Mouse (Mus musculus): ENCODE data around the gene Ehd2. TPM values are rescaled to one million over a fixed set of nuclear protein-coding genes. Genes with fewer than 3 reads are reported as not detected.
"Not testable (repeated sequence)": the region's sequence is repeated elsewhere in the genome, so short reads cannot be mapped to it uniquely, and the experiment has no call there.

Gene Ehd2
- total RNA-seq, 2 experiments from 2014 or later = 6.7 to 7.3 TPM

DNA sequence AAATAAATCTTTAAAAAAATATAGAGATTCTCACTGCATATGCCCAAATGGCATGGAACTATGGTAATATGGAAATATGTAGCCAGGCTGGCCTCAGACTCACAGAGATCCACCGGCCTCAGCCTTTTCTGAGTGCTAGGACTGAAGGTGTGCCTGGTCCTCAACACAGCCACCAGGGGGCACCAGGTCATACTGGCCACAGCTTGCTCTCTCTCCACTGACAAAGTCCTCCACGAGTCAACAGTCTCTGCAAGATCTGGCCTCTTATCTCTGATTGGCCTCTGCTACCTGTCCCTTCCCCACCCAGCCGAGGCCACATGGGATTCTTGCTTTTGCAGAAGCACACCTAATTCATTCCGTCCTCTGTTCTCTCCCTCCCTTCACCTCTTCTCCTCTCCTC lies 37.5 kb downstream of the Ehd2 start:
- peak; percentile 80 for TF ChIP-seq CTCF (conservative IDR thresholded peaks at IDR 0.05)
- Histone ChIP-seq H3K4me3 (no peak overlapping the region), H3K27ac (no peak overlapping the region)
- peak in 1 of 2 experiments; percentile 49 for DNase-seq (ENCODE audit: low spot score in 2 of 2)

DNA sequence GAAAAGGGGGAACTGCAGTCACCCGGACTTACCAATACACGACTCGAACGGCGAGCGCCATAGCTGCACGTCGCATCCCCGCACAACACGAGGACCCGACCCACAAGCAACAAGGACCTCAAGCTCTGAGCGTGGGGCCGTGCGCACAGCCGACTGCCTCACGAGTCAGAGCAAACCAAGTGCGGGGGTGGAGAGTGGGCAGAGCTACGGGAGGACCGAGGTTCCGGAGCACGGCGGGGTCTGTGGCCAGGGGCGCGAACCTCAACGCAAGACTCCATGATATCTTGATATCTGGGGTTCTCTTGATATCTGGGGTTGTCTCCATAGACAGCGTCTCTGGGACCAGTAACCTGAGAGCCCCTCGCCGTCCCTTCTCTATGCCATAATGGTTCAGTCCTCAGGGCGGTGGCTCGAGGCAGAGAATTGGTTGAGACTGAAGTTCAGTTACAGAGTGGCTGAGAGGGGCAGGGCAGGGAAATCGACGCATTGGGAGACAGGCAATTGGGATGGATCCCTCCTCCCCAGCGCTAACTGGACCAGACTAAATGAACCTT lies 45.1 kb downstream of the Ehd2 start, which contains the start of gene Selenow:
Gene Selenow, minus strand, starts transcription at position 183 of the 554 bp plus-strand sequence.
- peak; percentile 92 to 93 for DNase-seq (ENCODE audit: low spot score in 2 of 2)
- peak within 1 kb of the TSS; percentile 100 for H3K27ac ChIP-seq
- H3K4me3 ChIP-seq = peak within 1 kb of the TSS; percentile 95
- TF ChIP-seq CTCF (conservative IDR thresholded peaks at IDR 0.05) = no peak

DNA sequence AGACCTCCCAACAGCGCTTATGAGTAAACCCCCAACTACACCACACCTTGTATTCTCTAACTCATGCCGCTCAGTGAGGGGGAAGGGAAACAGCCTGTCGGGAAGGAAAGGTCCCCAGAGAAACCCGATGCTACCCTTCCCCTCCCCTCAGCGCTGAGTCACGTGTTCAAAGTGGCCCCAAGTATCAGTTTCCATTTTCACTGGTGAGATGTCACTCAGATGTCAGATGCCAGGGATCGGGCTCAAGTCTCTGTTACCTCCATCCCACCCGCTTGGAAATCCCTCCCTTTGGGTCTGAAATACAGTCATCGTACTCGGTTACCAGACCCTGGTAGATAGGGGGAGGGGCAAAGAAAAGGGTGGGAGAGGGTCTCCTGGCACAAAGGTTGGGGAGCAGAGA lies 45.6 kb downstream of the Ehd2 start:
- peak overlapping the region; percentile 95 for H3K4me3 ChIP-seq
- no peak for TF ChIP-seq CTCF (conservative IDR thresholded peaks at IDR 0.05)
- H3K27ac ChIP-seq = peak overlapping the region; percentile 100
- DNase-seq (ENCODE audit: low spot score in 2 of 2) = peak; percentile 23 to 39

DNA sequence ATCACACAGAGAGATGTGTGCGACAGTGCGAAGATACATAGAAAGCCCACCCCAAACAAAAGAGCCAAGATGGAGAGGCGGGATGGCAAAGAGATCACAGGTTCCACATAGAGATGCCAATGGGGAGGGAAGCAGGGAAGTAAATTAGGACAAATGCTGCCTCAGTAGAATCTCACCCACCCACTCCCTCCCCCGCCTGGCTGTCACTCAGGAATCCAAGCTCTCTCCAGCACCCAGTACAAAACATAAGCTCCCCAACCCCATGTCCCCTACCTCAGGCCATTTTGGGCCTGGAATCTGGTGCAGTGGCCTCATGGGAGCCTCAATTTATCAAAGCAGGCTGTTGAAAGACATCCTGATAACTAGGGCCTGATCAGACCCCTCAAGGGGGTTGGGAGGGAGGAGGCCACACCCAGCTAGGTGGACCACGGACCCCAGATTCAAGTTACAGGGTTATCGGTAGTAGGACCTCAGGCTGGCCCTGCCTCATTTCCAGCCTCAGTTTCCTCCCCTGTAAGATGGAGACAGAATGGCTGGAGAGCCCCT lies 46.6 kb downstream of the Ehd2 start:
- Histone ChIP-seq H3K4me3 (peak overlapping the region; percentile 95), H3K27ac (peak overlapping the region; percentile 100)
- peak; percentile 45 to 58 for DNase-seq (ENCODE audit: low spot score in 2 of 2)
- TF ChIP-seq CTCF (conservative IDR thresholded peaks at IDR 0.05) = no peak

DNA sequence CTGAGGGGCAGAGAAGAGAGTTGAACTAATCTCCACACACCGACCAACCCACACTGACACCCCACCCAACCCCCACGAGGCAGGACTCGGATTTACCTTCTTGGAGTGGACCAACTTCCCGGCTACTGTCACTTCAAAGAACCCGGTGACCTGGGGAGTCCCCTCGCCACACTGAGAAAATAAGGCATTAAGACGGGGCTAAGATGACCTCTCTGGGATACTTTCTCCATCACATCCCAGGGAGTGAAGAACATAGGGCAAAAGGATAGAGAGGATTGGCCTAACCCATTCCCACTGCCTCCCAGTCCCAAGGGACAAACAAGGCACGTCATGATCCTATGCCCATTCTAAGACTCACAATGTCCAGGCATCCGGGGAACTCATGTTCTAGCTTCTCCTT lies 47.4 kb downstream of the Ehd2 start:
- Histone ChIP-seq H3K27ac (peak overlapping the region; percentile 100), H3K4me3 (peak overlapping the region; percentile 95)
- no peak for TF ChIP-seq CTCF (conservative IDR thresholded peaks at IDR 0.05)
- DNase-seq (ENCODE audit: low spot score in 2 of 2) = no peak

DNA sequence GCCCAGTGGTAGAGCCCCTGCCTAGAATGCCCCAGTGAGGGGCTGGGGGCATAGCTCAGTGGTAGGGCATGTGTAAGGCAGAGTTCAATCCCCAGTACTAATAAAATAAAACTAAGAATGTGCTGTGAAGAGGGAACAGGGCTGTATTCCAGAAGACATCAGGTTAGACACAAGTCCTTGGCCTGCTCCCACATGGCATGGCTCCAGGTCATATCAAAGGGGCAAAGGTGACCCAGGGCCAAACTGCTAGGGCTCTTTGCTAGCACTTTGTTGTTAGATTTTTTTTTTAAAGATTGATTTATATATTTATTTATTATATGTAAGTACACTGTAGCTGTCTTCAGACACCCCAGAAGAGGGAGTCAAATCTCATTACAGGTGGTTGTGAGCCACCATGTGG lies 49.0 kb downstream of the Ehd2 start:
- H3K27ac ChIP-seq = no peak overlapping the region
- no peak for DNase-seq (ENCODE audit: low spot score in 2 of 2)
- H3K4me3 ChIP-seq = no peak overlapping the region
- no peak for TF ChIP-seq CTCF (conservative IDR thresholded peaks at IDR 0.05)

DNA sequence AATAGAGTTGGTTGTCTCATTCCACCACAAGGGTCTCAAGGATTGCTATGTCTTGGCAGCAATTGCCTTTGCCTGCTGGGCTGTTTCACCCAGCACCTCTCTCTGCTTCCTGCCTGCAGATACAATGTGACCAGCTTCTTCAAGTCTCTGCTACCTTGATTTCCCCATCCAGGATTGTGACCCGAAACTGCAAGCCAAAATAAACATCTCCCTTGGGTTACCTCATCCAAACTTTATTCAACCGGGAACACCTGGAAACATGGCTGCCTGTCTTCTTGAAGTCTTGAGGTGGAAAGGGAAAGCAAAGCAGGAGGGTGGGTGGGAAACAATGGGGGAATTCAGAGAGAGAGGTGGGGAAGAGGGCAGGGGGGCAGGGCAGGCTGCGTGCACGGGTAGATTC lies 50.4 kb downstream of the Ehd2 start:
- TF ChIP-seq CTCF (conservative IDR thresholded peaks at IDR 0.05) = no peak

DNA sequence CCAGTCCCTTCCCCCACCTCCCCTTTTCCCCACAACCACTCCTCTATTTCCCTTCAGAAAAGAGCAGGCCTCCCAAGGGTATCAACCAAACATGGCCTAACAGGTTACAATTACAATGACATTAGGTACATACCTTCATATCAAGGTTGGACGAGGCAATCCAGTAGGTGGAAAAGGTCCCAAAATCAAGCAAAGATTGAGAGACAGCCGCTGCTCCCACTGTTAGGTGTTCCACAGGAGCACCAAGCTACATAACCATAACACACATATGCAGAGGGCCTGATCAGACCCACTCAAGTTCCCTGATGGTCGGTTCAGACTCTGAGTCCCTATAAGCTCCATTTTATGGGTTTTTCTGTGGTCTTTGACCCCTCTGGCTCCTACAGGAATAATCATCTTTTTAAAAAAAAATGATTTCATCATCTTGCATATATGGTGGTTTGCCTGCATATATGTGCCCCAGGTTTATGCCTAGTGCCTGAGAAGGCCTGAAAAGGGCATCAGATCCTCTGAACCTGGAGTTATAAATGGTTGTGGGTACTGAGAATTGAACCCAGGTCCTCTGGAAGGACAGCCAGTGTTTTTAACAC lies 51.1 kb downstream of the Ehd2 start:
- TF ChIP-seq CTCF (conservative IDR thresholded peaks at IDR 0.05) = no peak
- no peak overlapping the region for H3K27ac ChIP-seq
- no peak overlapping the region for H3K4me3 ChIP-seq
- no peak for DNase-seq (ENCODE audit: low spot score in 2 of 2)

More for the DNA sequence above, 50.4 kb downstream of the Ehd2 start:
- Histone ChIP-seq H3K27ac (no peak overlapping the region), H3K4me3 (no peak overlapping the region)
- DNase-seq (ENCODE audit: low spot score in 2 of 2) = no peak

DNA sequence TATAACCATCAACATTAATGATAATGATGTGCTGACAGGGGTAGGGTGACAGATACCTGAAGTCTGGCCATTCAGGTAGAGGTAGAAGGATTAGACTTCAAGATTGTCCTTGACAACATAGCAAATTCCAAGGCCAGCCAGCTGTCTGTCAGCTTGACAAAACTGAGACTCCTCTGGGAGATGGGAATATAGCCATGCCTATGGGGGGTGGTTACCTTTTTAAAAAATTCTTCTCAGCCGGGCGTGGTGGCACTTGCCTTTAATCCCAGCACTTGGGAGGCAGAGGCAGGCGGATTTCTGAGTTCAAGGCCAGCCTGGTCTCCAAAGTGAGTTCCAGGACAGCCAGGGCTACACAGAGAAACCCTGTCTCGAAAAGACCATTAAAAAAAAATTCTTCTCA lies 51.7 kb downstream of the Ehd2 start:
- H3K27ac ChIP-seq; DNase-seq (ENCODE audit: low spot score in 2 of 2); H3K4me3 ChIP-seq: not testable (repeated sequence)

DNA sequence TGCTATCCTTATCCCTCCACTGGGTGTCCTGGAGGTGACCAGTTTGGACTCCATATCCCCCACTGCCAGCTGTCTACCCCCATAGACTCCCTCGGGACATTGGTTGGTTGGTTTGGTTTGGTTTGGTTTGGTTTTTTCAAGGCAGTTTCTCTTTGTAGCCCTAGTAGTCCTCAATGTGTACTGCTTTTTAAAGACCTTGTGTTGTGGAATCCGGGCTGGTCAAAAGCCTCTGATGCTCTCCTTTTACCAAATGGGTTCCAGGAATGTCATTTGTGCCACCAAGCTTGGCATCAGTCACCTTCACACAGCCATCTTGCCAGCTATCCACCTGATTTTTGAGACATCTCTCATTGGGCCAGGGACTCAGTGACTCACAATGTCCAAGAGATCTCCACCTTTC lies 52.6 kb downstream of the Ehd2 start:
- TF ChIP-seq CTCF (conservative IDR thresholded peaks at IDR 0.05) = no peak
- Histone ChIP-seq H3K27ac (no peak overlapping the region), H3K4me3 (no peak overlapping the region)
- DNase-seq (ENCODE audit: low spot score in 2 of 2) = no peak

DNA sequence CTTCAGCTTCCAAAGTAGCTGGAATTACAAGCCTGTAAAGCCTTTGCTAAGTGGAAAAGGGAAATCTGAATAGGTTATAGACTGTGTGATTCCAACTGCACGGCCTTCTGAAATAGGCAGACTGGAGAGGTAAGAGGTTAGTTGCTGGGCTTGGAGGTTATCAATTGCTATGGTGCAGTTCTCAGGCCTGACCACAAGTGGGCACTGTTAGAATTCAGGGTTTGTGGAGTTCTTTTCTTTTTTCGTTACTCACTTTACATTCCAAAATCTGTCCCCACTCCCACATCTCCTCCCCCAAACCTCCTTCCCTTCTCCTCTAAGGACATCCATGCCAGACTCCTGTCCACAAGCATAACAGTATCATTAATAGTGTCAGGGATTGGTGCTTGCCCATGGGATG lies 53.1 kb downstream of the Ehd2 start:
- peak; percentile 90 for TF ChIP-seq CTCF (conservative IDR thresholded peaks at IDR 0.05)
- no peak overlapping the region for H3K27ac ChIP-seq
- DNase-seq (ENCODE audit: low spot score in 2 of 2) = peak in 1 of 2 experiments; percentile 63
- no peak overlapping the region for H3K4me3 ChIP-seq

DNA sequence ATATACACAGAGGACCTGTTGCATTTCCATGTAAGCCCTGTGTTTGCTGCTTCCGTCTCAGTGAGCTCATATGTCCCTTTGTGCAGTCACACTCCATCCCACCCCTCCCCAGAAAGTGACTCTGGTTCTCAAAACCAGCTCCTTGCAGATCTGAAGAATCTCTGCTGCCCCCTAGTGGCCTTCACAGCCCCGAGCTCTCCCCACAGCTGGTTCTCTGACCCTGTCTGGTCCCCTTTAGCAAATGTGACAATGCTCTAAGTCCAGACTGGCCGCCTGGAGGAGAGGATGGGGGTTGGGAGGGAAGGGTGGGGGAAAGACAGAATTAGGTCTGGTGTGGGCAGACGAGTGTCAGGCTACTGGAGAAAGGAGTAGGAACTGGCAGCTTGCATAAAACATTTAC lies 55.2 kb downstream of the Ehd2 start:
- TF ChIP-seq CTCF (conservative IDR thresholded peaks at IDR 0.05) = peak; percentile 85

DNA sequence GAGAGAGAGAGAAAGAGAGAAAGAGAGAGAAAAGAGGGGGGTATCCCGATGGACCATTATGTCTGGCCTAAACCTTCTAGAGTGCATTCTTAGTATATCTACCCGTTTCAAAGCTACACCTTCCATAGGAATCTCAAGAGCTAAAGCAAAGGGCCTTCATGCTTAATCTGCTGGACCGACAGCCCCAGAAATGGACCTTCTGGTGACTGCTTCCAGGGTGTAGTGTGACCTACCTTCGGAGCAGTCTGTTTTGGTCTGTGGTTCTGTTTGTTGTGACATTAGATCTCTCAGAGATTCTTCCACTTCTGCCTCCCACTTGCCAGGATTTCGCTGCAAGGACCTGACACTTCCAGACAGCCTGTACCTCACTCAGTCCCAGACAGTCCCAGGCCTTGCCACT lies 56.8 kb downstream of the Ehd2 start:
- TF ChIP-seq CTCF (conservative IDR thresholded peaks at IDR 0.05) = no peak
- Histone ChIP-seq H3K4me3 (no peak overlapping the region), H3K27ac (no peak overlapping the region)
- no peak for DNase-seq (ENCODE audit: low spot score in 2 of 2)

More for the DNA sequence above, 55.2 kb downstream of the Ehd2 start:
- DNase-seq (ENCODE audit: low spot score in 2 of 2) = peak; percentile 67 to 80
- no peak overlapping the region for H3K27ac ChIP-seq
- no peak overlapping the region for H3K4me3 ChIP-seq

Measured in layer of hippocampus, adult 2 months (tissue).